Mouse (Mus musculus) heart, adult 2 months (tissue): ENCODE results near the gene Ptma.

Experiments
- CTCF ChIP-seq: fragments of 200-600 bp; IDR thresholded peaks from 2 replicates; pipeline ENCODE4 v1.8.1; 2022; ENCODE audit warnings: antibody characterized with exemption, mild to moderate bottlenecking, moderate library complexity
- EP300 ChIP-seq: fragments of 200-500 bp; IDR thresholded peaks from 2 replicates; pipeline ENCODE4 v1.6.1; 2011; ENCODE audit warnings: low read depth, low read length, control low read depth; ENCODE audit not compliant: insufficient read depth
- POLR2A ChIP-seq: fragments of 200-500 bp; IDR thresholded peaks from 2 replicates; pipeline ENCODE4 v1.6.1; 2011; ENCODE audit warnings: mild to moderate bottlenecking, low read depth, low read length, control low read depth; ENCODE audit not compliant: insufficient read depth

GRCm38 (mm10) chr1:86486703-86487294, 39.7 kb upstream of the Ptma start:
- no peak for TF ChIP-seq EP300
- TF ChIP-seq POLR2A, result no peak
- no peak for TF ChIP-seq CTCF
